Mouse (Mus musculus) erythroblast, adult 5-6 weeks (primary cell): ENCODE data around the gene Syngr2. TPM values are rescaled to one million over a fixed set of nuclear protein-coding genes. Genes with fewer than 3 reads are reported as not detected.
"Not testable (repeated sequence)": the region's sequence is repeated elsewhere in the genome, so short reads cannot be mapped to it uniquely, and the experiment has no call there.

Experiments used
- ATAC-seq: replicated peaks from 2 replicates; pipeline ENCODE4 v1.8.0; 2016; ENCODE audit warnings: moderate number of reproducible peaks, mild to moderate bottlenecking, moderate TSS enrichment, inconsistent platforms; ENCODE audit not compliant: poor library complexity, low FRiP score, severe bottlenecking
- total RNA-seq, 2 experiments: library from RNA; stranded (forward) in 1 of 2; stranded (reverse) in 1 of 2; fragments of 150-400 nt in 1 of 2; fragments of 200-764, 138-1000 nt in 1 of 2; gene quantifications; 2 replicates each; pipeline versions ENCODE4 v1.2.3 to v1.2.4; 2015 to 2017; ENCODE audit warnings: low replicate concordance in 2 of 2

Gene Syngr2
- total RNA-seq, 2 experiments from 2014 or later = 46.5 to 77.2 TPM

DNA sequence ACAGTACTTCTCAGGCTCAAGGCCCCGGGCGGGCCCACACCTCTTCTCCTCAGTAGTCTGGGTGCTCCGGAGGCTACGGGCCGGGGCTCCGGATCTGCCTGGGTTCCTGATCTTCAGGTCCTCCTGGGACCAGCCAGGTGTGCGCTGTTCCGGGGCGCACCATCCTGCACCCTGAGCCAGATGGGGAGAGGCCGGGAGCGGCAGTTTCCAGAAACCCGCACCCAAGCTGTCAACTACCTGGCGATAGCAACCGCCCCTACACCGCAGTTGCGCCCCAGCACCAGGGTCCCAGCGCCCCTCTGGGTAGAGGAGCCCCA is 29.3 kb upstream of the Syngr2 start:
- peak; percentile 1; the same call in 1 of the 2 replicates for ATAC-seq

DNA sequence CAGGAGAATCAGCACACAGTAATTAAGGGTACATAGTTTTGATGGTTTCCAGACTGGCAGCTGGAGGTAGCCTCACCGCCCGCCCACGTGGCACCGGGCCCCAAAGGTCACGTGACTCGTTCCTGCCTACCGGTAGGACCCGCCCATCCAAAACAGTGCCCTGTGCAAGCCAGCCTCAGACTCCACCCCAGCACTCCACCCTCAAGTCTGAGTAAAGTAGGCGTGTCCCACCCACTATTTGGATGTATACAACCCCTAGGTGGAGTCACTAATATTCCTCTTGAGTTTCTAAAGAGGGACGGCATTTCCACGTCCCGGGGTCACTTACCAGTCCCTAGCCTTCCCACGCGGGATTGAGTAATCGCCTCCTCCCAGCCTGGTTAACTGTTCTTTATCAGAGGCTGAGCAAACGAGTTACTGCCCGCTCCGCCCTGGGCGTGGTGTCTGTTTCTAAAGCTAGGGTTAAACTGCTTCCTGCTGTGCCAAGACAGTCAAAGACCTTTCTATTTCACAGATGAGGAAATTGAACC is 28.8 kb upstream of the Syngr2 start:
- ATAC-seq = peak; percentile 51

DNA sequence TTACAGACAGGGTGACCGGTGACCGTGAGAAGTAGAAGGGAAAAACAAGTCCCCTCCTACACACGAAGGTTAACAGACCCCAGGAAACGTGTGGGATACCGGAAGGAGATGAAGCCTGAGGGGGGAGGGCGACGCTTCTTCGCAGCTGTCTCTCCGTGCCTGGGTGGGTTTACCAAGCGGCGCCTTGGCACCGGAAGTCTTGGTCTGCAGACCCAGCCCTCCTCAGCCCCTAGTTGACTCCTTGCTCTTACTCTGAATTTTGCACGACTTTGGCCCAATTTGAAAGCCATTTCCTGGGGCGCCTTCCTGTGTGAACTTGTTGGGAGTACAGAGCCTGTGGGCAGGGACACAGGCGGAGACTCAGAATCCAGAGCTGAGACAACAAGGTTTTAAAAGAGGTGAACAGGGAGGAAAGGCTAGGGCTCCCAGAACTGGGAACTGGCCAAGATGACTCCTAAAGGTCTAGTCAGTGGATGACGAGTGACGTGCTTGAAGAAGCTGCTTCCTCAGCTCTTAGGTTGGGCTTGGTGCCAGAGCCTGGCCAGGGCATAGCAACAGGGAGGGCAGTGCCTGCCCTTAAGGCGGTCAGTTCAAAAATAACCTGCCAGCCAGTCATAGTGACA is 28.2 kb upstream of the Syngr2 start:
- peak; percentile 32 for ATAC-seq

DNA sequence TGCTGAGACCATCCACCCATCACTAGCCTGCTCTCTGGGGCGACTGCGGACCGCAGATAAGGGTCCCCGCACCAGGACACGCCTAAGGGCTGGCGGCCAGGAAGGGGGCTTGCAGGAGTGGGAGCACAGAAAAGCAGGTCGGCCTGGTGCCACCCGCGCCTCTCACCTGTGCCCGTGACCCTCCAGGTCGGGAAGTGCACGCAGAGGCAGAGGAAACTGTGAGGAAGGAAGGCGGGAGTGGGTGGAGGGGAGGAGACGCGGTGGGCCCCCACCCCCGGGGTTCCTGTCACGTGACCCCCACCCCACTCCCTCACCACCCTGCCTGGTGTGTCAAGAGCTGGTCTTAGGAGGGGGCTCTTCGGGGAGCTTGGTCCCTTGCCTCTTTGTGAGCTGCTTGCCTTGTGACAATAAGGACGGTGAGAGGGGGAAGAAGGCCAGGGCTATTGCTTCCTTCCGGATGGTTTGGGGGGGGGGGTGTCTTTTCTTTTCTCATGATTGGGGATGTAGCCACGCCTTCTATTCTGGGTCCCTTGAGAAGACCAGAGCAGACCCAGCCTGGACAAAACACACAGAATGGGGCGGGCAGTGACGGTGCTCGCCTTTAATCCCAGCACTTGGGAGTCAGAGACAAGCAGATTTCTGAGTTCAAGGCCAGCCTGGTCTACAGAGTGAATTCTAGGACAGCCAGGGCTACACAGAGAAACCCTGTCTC is 27.3 kb upstream of the Syngr2 start, which contains the start of the genes Tmc8 and Tmc6:
Gene Tmc8 (plus strand): TSS at position 84 of the 712 bp plus-strand sequence.
Gene Tmc6 (minus strand): TSS at position 206 of the 712 bp plus-strand sequence.
- peak; percentile 26 for ATAC-seq

DNA sequence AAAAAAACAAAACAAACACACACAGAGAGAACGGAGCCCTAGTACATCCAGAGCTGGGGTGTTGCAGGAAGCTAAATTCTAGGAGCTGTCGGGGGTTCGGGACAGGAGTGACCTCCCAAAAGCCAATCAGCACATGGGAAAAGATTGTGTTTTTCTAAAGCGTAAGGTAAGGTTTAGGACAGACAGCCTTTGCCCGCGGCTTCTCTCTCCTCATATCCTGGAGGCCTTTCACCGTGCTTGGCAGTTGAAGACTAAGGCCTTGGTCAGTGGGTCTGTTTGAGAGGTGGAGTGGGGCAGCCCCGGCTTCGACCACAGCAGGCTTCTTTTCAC is 26.8 kb upstream of the Syngr2 start:
- ATAC-seq = no peak

DNA sequence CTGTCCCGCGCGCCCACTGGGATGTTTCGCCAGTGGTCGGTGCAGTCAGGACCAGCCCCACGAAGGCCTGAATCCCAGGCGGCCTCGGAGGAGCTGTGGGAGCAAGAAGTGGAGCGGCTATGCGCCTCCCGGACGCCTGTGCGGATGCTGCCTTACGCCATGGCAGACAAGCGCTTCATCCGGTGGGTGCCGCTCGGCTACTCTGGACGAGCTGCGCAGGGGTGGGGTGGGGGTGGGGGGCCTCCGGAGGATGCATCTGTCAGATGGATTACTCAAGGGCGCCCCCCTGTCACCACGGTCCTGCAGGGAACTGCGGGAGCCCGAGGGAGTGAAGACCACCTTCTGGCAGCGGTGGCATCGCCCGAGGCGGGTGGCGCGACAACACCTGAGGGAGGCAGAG is 26.4 kb upstream of the Syngr2 start:
- ATAC-seq = peak; percentile 3; the same call in 1 of the 2 replicates

DNA sequence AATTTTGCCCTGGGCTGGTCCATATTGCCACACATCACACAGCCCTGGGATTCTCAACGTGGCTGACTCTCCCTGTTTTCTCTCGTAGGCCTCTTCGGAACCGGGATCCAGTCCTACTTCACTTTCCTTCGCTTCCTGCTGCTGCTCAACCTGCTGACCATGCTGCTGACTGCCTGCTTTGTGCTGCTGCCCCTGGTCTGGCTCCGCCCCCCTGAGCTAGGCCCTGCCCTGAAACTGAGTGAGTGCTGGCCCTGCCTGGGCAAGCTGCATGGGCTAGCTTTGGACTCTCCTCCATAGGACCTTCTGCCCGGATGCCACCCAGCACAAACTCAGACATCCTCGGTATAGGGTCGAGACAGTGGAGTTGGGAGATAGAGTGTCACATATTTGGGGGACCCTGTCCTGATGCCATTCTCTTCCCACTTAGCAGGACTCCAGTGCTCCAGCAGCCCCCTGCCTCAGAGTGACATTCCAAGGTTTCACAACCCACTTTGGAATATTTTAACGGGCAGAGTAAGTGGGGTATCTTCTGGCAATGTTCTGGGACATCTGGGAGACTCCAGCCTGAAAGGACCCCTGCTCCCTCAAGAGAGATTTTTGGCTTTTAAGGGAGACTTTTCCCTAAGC is 25.7 kb upstream of the Syngr2 start:
- peak; percentile 38 for ATAC-seq

DNA sequence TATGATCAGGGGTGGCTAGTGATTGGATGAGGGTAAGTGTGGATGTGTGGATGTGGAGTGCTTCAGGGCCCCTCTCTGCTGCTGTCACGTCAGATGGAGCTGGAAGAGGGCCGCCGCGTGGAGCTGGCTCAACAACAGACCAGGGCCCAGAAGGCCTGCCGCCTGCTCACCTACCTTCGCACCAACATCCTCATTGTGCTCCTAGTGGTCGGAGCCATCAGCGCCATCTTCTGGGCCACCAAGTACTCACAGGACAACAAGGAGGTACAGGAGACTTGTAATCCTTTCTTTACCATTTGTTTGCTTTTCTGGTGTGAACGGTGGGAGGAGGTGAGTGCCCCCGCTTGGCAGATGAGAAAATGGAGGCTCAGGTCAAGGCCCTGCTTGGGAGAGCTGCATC is 23.2 kb upstream of the Syngr2 start:
- ATAC-seq = 0 out of 2 replicates have a peak, but pooled peaks have one; percentile 27

DNA sequence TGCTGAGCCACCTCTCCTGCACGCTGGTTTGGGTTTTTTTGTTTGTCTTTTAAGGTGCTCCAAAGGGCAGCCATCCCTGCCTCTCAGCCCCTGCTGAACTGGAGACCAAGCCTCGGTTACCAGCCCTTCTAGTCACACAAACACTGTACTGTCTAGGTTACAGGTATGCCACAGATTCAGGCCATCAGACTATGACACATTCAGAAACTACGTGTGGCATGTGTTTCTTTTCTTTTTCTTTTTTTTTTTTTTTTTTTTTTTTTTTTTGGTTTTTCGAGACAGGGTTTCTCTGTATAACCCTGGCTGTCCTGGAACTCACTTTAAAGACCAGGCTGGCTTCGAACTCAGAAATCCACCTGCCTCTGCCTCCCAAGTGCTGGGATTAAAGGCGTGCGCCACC is 21.0 kb upstream of the Syngr2 start:
- not testable (repeated sequence) for ATAC-seq

DNA sequence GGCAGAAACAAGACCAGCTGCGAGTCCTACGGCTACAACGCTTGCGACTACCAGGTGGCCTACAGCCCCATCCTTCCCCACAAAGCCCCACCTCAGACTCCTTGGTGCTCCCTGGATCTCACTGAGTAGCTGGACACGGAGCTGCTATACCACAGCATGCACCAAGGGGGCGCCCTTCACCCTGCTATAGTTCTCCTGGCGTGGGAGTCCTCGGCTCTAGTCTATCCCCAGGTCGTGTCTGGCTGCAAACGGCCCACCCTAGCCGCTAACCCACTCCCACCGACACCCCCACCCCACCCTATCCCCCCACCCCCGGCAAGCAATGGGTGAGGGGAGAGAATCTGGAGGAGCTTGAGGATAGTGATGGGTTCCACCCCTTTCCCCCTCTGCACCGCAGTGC is 19.2 kb upstream of the Syngr2 start:
- ATAC-seq = peak; percentile 61

DNA sequence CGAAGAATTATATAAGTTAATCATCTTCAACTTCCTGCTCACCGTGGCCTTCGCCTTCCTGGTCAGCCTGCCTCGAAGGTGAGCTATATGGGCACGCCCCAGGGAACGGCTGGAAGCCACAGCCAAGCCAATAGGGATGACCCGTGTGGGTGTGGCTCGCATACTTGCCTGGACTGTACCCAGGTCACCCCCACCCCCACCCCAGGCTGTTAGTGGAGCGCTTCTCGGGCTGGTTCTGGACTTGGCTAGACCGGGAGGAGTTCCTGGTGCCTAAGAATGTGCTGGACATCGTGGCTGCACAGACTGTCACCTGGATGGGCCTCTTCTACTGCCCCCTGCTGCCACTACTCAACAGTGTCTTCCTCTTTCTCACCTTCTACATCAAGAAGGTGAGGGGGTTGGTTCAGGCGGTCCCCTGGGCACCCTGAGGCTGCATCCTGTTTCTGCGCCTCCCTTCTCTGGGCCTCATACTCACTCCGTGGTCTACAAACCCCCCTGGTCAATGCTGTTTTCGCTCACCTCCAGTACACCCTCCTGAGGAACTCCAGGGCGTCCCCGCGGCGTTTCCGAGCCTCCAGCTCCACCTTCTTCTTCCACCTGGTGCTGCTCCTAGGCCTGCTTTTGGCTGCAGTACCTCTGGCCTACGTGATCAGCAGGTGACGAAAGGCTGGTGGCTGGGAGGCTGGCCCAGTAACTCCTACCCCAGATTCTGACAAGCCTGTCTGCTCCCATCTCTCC is 18.6 kb upstream of the Syngr2 start:
- peak; percentile 31 for ATAC-seq

DNA sequence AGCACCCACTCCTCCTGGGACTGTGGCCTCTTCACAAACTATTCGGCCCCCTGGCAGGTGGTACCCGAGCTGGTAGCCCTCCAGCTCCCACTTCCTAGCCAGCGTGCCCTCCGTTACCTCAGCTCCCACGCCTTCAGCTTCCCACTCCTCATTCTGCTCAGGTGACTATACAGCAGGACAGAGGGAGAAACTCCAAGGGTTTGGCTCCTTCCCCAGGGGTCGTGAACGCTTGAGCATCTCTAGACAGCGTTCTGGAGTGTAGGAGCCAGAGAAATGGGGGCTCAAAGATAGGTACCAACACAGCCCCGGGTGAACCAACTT is 18.1 kb upstream of the Syngr2 start:
- no peak for ATAC-seq

DNA sequence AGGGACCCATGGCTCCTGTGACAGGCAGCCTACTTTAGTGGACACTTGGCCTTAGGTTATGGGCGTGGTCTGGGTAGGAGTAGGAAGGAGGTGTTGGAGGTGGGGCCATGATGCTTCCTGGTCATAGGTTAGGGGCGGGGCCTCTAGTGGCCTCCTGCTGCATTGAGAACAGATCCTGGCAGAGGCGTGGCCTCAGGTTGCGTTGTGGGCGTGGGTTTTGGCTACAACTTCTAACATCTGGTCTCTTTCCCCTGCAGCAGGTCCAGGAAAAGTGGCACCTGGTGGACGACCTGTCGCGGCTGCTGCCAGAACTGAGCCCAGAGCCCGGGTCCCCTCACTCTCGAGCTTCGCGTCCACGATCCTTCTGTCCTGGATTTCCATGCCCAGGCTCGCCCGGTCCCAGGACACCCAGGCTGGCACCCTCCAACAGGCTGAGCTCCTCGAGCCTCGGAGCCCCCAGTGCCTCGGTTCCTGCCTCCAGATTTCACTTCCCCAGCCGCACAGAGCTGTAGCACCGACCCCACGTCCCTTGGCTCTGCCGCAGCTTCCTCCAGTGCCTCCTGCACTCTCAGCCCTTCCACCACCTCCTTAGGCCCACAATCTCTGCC is 17.1 kb upstream of the Syngr2 start:
- peak; percentile 87 for ATAC-seq

DNA sequence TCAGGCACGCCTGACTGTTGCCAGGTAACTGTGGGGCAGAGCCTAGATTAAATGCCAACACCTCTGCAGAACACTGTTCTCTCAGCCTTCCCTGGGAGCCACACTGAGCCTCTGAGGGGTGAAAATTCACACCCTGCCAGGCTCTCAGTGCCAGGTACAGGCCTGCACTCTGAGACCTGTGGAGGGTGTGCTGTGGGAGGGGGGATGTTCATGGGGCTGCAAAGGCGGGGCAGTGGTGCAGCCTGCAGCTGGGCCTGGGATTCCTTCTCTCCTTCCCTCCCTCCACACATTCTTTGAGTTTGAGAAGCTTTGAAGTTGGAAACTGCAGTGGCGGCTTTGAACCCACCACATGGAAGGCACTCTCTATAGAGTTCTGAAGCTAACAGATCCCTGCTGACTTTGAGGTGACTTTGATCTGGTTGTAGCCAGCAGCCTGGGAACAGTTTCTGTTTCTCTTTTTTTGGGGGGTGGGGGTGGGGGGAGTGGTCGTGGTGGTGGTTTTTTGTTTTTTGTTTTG is 15.4 kb upstream of the Syngr2 start:
- no peak for ATAC-seq

DNA sequence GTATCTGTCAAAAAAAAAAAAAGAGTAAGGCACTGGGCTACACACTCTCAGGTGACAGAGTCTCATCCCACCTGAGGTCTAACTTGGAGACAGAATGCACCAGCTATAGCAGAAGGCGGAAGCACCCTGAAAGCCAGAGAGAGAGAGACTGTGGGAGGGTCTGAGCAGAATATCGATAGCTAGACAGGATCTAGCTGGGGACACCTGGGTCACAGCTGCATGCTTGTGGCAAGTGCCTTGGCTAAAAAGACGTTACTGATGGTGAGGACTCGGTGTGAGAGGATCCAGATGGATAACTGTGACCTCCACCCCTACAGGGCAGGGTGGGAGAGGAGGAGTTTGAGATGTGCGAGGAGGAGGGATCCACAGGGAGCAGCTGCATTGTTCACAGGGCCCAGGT is 12.5 kb upstream of the Syngr2 start:
- 0 out of 2 replicates have a peak, but pooled peaks have one; percentile 0 for ATAC-seq

DNA sequence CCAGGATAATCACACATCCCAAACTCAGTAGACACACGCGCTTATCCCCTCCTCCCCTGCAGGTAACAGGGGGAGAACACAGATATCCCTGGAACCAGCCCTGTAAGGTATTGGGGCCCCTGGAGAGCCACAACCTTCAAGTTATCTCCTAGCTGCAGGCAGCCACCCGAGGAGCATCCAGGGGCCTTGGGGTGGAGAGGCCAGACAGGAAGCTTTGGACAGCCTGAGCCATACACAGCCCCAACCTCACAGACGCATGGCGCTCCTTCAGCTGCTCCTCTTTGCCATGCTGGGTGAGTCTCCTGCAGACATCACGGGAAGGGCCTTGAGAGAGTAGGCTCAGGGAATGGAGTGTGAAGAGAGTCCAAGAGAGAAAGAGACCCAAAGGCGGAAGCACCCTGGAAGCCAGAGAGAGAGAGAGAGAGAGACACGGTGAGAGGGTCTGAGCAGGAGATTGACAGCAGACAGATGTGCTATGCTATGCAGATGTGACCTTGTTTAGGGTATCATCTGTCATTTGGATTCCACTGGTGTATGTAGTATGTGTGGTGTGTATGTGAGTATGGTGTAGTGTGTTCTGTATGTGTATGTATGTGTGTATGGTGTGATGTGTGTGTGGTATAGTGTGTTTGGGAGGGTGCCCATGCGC is 11.8 kb upstream of the Syngr2 start, which contains the start of gene 6030468B19Rik:
Gene 6030468B19Rik (plus strand): TSS at position 150 of the 649 bp plus-strand sequence.
- peak; percentile 86 for ATAC-seq

DNA sequence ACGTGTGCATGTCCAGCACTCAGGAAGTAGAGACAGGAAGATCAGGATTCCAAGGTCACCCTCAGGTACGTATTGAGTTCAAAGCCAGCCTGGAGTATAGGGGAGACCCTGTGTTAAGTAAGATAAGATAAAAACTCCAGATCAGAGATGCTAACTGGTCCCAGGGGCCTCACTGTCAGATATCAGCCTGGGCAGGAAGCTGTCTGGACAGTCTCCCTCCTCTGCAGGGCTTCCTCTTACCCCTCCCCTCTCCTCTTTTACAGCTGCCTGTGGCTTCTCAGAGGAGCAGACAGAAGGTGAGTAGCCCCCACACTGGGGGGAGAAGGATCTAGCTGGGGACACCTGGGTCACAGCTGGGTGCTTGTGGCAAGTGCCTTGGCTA is 11.3 kb upstream of the Syngr2 start:
- ATAC-seq = peak; percentile 29

DNA sequence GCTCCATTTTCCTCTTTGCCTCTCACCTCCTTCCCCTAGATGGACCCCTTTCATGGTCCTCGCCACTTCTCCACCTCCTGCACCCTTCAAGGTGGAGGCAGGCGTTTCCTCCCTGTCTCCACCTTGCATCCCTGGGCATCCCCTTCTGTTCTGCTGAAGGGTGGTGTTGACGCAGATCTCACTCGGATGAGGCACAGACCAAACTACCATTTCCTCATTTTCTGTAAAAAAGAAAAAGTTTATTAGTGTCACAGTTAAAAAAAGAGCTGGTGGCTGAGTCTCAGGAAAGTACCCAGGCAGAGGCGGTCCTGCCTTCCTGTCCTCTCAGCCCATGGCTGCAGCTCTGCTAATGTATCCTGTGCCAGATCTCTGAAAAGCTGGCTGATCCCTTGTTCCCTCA is 10.3 kb upstream of the Syngr2 start:
- no peak for ATAC-seq

DNA sequence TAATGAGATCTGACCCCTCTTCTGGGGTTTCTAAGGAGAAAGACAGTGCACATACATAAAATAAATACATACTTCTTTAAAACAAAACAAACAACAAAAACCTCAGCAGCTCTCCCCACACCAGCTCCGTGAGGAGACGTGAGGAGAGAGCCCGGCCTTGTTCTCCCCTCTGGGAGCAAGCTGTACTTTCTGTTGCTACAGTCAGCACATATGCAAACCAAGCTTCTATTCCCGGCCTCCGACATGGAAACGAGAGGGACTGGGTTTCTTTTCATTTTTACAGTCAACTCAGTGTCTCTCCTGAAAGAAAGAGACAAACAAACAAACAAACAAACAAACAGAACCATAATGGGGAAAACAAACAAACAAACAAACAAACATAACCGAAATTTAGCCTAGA is 9.4 kb upstream of the Syngr2 start:
- ATAC-seq = no peak
